Mouse (Mus musculus) kidney, embryonic 15.5 days (tissue): ENCODE results near the gene Pcare. TPM values are rescaled to one million over a fixed set of nuclear protein-coding genes. Genes with fewer than 3 reads are reported as not detected.

Experiments used
- ATAC-seq: fragments of 200-750 bp; cut with Nextera tagmentation; replicated peaks from 2 replicates; pipeline ENCODE4 v1.8.0; 2017; ENCODE audit warnings: moderate TSS enrichment; ENCODE audit not compliant: low FRiP score
- H3K27ac ChIP-seq: fragments of 300-500 bp; sonication (generic); 2 replicates; pipeline ENCODE4 v1.5.1; 2015; ENCODE audit warnings: mild to moderate bottlenecking, inconsistent platforms
- H3K27me3 ChIP-seq: fragments of 300-500 bp; sonication (generic); 2 replicates; pipeline ENCODE4 v1.6.1; 2015; ENCODE audit warnings: inconsistent platforms
- H3K36me3 ChIP-seq: fragments of 300-500 bp; sonication (generic); 2 replicates; pipeline ENCODE4 v1.6.1; 2015; ENCODE audit warnings: inconsistent platforms
- H3K4me1 ChIP-seq: fragments of 300-500 bp; sonication (generic); 2 replicates; pipeline ENCODE4 v1.6.1; 2015; ENCODE audit warnings: inconsistent platforms
- H3K4me2 ChIP-seq: fragments of 300-500 bp; sonication (generic); 2 replicates; pipeline ENCODE4 v1.6.1; 2015; ENCODE audit warnings: moderate library complexity, mild to moderate bottlenecking, inconsistent platforms
- H3K4me3 ChIP-seq: fragments of 300-500 bp; sonication (generic); replicated peaks from 2 replicates; pipeline ENCODE4 v1.5.1; 2015; ENCODE audit warnings: mild to moderate bottlenecking, inconsistent platforms
- H3K9ac ChIP-seq: fragments of 300-500 bp; sonication (generic); 2 replicates; pipeline ENCODE4 v1.6.1; 2015; ENCODE audit warnings: mild to moderate bottlenecking, inconsistent platforms
- H3K9me3 ChIP-seq: fragments of 300-500 bp; sonication (generic); replicated peaks from 2 replicates; pipeline ENCODE4 v1.6.1; 2016; ENCODE audit warnings: inconsistent platforms
- WGBS: fragments of 180-500 bp; shearing (Covaris S2); methylation state at CpG from one replicate; pipeline ENCODE4 v1.1.7; 2015; ENCODE audit warnings: mixed read lengths; 5-methylcytosine and 5-hydroxymethylcytosine counted together
- polyA plus RNA-seq: library from polyadenylated mRNA; unstranded; fragments of >200 nt; fragmentation: Nextera tagmentation; extraction: Ambion mirVana; gene quantifications from 2 replicates; pipeline ENCODE4 v1.2.1, GENCODE M21; 2015

Gene Pcare
- polyA plus RNA-seq, 1 experiment from 2014 or later, result not detected

GRCm38 (mm10) chr17:71721019-71721418 lies 31.7 kb downstream of the Pcare start:
- WGBS, result 35% methylated on average over 3 of the region's 3 CpGs
- ATAC-seq, result no peak

GRCm38 (mm10) chr17:71720434-71720833 lies 32.3 kb downstream of the Pcare start:
- H3K9me3 ChIP-seq, result no peaks in the 10 kb centered on the region
- ATAC-seq, result no peak

More at GRCm38 (mm10) chr17:71721019-71721418, 31.7 kb downstream of the Pcare start:
- Histone ChIP-seq H3K4me3 (no peak overlapping the region), H3K9me3 (no peaks in the 10 kb centered on the region), H3K27ac (no peak overlapping the region), H3K9ac (no peak overlapping the region), H3K27me3 (no peaks in the 10 kb centered on the region), H3K4me1 (peaks cover 3% of the 10 kb centered on the region; the same call in 1 of the 2 replicates), H3K4me2 (no peak overlapping the region), H3K36me3 (no peaks in the 10 kb centered on the region)

GRCm38 (mm10) chr17:71717881-71718625 lies 34.6 kb downstream of the Pcare start:
- 87% methylated on average over 8 of the region's 8 CpGs for WGBS
- Histone ChIP-seq H3K27me3 (no peaks in the 10 kb centered on the region), H3K4me2 (no peak overlapping the region), H3K9me3 (no peaks in the 10 kb centered on the region), H3K4me1 (peaks cover 7% of the 10 kb centered on the region; the same call in 1 of the 2 replicates), H3K9ac (no peak overlapping the region), H3K36me3 (no peaks in the 10 kb centered on the region), H3K4me3 (no peak overlapping the region), H3K27ac (no peak overlapping the region)
- no peak for ATAC-seq

More at GRCm38 (mm10) chr17:71720434-71720833, 32.3 kb downstream of the Pcare start:
- Histone ChIP-seq H3K4me3 (no peak overlapping the region), H3K4me2 (no peak overlapping the region), H3K9ac (no peak overlapping the region), H3K4me1 (peaks cover 4% of the 10 kb centered on the region; the same call in 1 of the 2 replicates), H3K27me3 (no peaks in the 10 kb centered on the region), H3K27ac (no peak overlapping the region), H3K36me3 (no peaks in the 10 kb centered on the region)

GRCm38 (mm10) chr17:71715034-71715433 lies 37.7 kb downstream of the Pcare start:
- no peak for ATAC-seq
- WGBS, result 73% methylated on average over 3 of the region's 3 CpGs
- no peak overlapping the region for H3K9ac ChIP-seq

DNA sequence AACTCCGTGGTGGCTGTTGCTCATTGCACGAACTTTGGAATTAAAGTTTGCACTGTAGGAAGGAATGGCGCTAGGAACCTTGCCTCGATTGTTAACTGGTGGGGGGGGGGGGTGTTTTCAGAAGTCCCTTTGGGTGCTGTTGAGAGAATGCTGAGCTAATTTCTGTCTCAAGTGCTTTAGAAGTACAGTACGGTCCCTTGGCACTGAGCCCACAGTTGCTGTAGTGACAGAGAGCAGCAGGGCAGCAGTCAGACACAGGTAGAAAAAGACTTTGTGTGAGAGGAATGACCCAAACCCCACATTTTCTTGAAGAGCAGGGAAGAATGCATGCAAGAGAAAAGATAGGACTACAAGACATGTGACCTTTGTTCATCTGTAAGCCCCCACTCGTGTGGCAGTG lies 40.4 kb downstream of the Pcare start:
- H3K27ac ChIP-seq, result no peak overlapping the region
- H3K4me3 ChIP-seq, result no peak overlapping the region
- no peaks in the 10 kb centered on the region for H3K27me3 ChIP-seq
- 83% methylated on average over 6 of the region's 6 CpGs for WGBS
- no peak overlapping the region for H3K9ac ChIP-seq
- ATAC-seq, result no peak
- no peaks in the 10 kb centered on the region for H3K36me3 ChIP-seq
- no peaks in the 10 kb centered on the region for H3K9me3 ChIP-seq
- H3K4me2 ChIP-seq, result no peak overlapping the region
- peaks cover 7% of the 10 kb centered on the region; the same call in 1 of the 2 replicates for H3K4me1 ChIP-seq

More at GRCm38 (mm10) chr17:71715034-71715433, 37.7 kb downstream of the Pcare start:
- Histone ChIP-seq H3K27me3 (no peaks in the 10 kb centered on the region), H3K4me3 (no peak overlapping the region), H3K36me3 (no peaks in the 10 kb centered on the region), H3K4me1 (peaks cover 7% of the 10 kb centered on the region; the same call in 1 of the 2 replicates), H3K9me3 (no peaks in the 10 kb centered on the region), H3K27ac (no peak overlapping the region), H3K4me2 (no peak overlapping the region)

- no peak overlapping the region for H3K4me2 ChIP-seq
- WGBS, result 50% methylated on average over 4 of the region's 4 CpGs
- no peaks in the 10 kb centered on the region for H3K36me3 ChIP-seq
- no peaks in the 10 kb centered on the region for H3K4me1 ChIP-seq
- no peak overlapping the region for H3K27ac ChIP-seq
- H3K9me3 ChIP-seq, result no peaks in the 10 kb centered on the region
- ATAC-seq, result no peak
- H3K4me3 ChIP-seq, result no peak overlapping the region
- no peaks in the 10 kb centered on the region for H3K27me3 ChIP-seq
- no peak overlapping the region for H3K9ac ChIP-seq
These were observed 45.0 kb downstream of the Pcare start for GRCm38 (mm10) chr17:71707715-71708114.

GRCm38 (mm10) chr17:71705550-71706480 lies 46.9 kb downstream of the Pcare start:
- H3K4me3 ChIP-seq, result no peak overlapping the region
- WGBS, result 82% methylated on average over 14 of the region's 14 CpGs
- no peak overlapping the region for H3K9ac ChIP-seq
- H3K27ac ChIP-seq, result no peak overlapping the region
- no peak overlapping the region for H3K4me2 ChIP-seq
- H3K27me3 ChIP-seq, result no peaks in the 10 kb centered on the region
- no peaks in the 10 kb centered on the region for H3K36me3 ChIP-seq
- H3K9me3 ChIP-seq, result no peaks in the 10 kb centered on the region
- ATAC-seq, result no peak
- no peaks in the 10 kb centered on the region for H3K4me1 ChIP-seq

DNA sequence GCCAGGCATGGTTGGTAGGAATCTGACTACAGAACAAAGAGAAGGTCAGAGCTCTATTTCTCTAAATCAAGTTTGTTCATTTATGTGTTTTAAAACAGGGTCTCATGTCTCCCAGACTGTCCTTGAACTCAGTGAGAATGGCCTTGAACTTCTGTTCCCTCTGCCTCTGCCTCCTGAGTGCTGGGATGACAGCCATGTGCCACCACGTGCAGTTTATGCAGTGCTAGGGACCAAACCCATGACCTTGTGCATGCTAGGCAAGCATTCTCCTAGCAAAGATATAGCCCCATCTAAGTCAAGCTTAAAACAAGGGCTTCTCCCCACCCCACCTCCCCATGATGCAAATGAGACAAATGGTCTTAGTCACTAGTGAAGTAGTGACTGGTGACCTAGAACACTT lies 47.6 kb downstream of the Pcare start:
- no peak overlapping the region for H3K9ac ChIP-seq
- no peak overlapping the region for H3K4me2 ChIP-seq
- H3K36me3 ChIP-seq, result no peaks in the 10 kb centered on the region
- ATAC-seq, result no peak
- no peak overlapping the region for H3K27ac ChIP-seq
- H3K9me3 ChIP-seq, result no peaks in the 10 kb centered on the region
- H3K4me3 ChIP-seq, result no peak overlapping the region
- no peaks in the 10 kb centered on the region for H3K4me1 ChIP-seq
- 77% methylated on average over 1 of the region's 1 CpGs for WGBS
- no peaks in the 10 kb centered on the region for H3K27me3 ChIP-seq

GRCm38 (mm10) chr17:71698619-71698956 lies 54.1 kb downstream of the Pcare start:
- no peak overlapping the region for H3K4me2 ChIP-seq
- H3K4me1 ChIP-seq, result peaks cover 16% of the 10 kb centered on the region
- ATAC-seq, result no peak
- no peaks in the 10 kb centered on the region for H3K27me3 ChIP-seq
- H3K9me3 ChIP-seq, result no peaks in the 10 kb centered on the region
- no peak overlapping the region for H3K9ac ChIP-seq
- no peak overlapping the region for H3K27ac ChIP-seq
- H3K4me3 ChIP-seq, result no peak overlapping the region
- 82% methylated on average over 11 of the region's 11 CpGs for WGBS
- no peaks in the 10 kb centered on the region for H3K36me3 ChIP-seq

- H3K4me1 ChIP-seq, result peaks cover 22% of the 10 kb centered on the region
- ATAC-seq, result no peak
- no peak overlapping the region for H3K9ac ChIP-seq
- H3K4me3 ChIP-seq, result no peak overlapping the region
- H3K27me3 ChIP-seq, result no peaks in the 10 kb centered on the region
- H3K36me3 ChIP-seq, result no peaks in the 10 kb centered on the region
- no peak overlapping the region for H3K27ac ChIP-seq
- no peaks in the 10 kb centered on the region for H3K9me3 ChIP-seq
- 64% methylated on average over 11 of the region's 11 CpGs for WGBS
- H3K4me2 ChIP-seq, result no peak overlapping the region
These were observed 54.6 kb downstream of the Pcare start for GRCm38 (mm10) chr17:71697896-71698618.

DNA sequence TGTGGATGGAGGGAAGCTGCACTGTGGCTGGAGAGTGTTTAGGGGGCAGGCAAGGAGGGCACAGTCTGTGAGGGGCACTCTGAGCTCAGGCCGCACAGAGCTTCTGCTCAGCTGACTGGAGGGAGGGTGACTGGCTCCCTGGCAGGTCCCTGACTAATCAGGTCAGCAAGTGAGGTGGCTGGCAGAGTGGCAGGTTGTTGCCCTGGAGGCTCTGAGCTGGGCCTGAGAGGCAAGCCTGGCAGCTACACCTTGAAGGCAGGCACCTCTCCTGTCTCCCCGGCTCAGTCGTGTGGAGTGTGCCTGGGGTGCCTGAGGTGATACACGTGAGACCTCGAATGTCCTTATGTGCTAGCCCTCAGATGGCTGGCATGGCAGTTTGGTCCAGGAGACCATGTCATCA lies 56.3 kb downstream of the Pcare start:
- no peaks in the 10 kb centered on the region for H3K9me3 ChIP-seq
- ATAC-seq, result peak; percentile 47
- H3K4me1 ChIP-seq, result peaks cover 28% of the 10 kb centered on the region
- H3K36me3 ChIP-seq, result no peaks in the 10 kb centered on the region
- H3K4me3 ChIP-seq, result no peak overlapping the region
- 79% methylated on average over 5 of the region's 5 CpGs for WGBS
- H3K27ac ChIP-seq, result no peak overlapping the region
- H3K27me3 ChIP-seq, result no peaks in the 10 kb centered on the region
- no peak overlapping the region for H3K4me2 ChIP-seq
- H3K9ac ChIP-seq, result no peak overlapping the region
